Comparison of ENCODE assay signal across 12 mouse cellular contexts in the genomic region with DNA sequence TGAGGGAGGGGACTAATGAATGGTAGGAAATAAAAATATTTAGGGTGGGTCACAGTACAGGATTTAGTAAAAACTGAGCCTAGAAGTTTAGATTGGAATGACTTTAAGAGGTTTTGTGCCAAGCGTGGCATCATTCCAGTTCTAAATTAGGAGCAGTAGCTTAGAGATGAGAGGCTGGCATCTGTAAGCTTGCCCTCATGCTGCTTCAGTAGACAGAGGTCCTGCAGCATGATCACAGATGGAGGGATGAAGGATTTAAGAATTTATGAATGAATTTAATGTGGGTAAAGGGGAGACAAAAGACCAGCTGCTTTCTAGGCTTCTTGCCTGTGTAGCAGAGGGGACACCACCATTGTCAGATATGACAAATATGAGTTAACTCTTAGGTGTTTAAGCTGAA. TPM values are rescaled to one million over a fixed set of nuclear protein-coding genes. Genes with fewer than 3 reads are reported as not detected.
DNase-seq lines count a peak whose midpoint lies in the region.
"Had no signal": no experiment of that assay in that cellular context is flagged by ENCODE, and none has a peak within 500 bp of the region (broad histone marks: within the 10 kb centered on the region; RNA-seq: fewer than 3 reads in every experiment).

No protein-coding gene starts in this region.

- intact Hi-C loops in heart, postnatal 25 days (cut with DNase I): no loop called here

- peak; percentile 56 to 58 for DNase-seq in heart, adult 18-20 months
- DNase-seq in heart, postnatal 25 days (ENCODE audit: low spot score): no peak
- DNase-seq in lung, postnatal 36 days: peak; percentile 34
- no peak for DNase-seq in lung, postnatal 14 days
- peak; percentile 41 for DNase-seq in cerebellum, adult 8-10 months
- no peak for DNase-seq in urinary bladder, postnatal 25 days (ENCODE audit: low spot score)
- no peak for DNase-seq in urinary bladder, postnatal 4 days (ENCODE audit: low spot score in 2 of 2)
- DNase-seq: kidney, adult 9 months; layer of hippocampus, postnatal 36 days; liver, embryonic 13.5 days; right cerebral cortex, postnatal 14 days had no signal

RNA-seq across cellular contexts. Expression of gene Stk38l, which starts 14.1 kb away (rescaled TPM):
- 10 to 100 TPM; 12.8 to 13.7 TPM for total RNA-seq in heart, adult 18-20 months (2021)
- total RNA-seq in heart, postnatal 25 days (2021): 10 to 100 TPM; 12.6 to 14.6 TPM

RNA-seq across cellular contexts. Expression of gene Arntl2, which starts 57.0 kb away (rescaled TPM):
- total RNA-seq in heart, adult 18-20 months (2021): 1 to 10 TPM in 1 of 2 experiments, under 1 TPM in 1; 0.50 to 1.3 TPM
- 1 to 10 TPM in 1 of 2 experiments, under 1 TPM in 1; 0.78 to 1.6 TPM for total RNA-seq in heart, postnatal 25 days (2021)
- total RNA-seq: megakaryocyte-erythroid progenitor cell, adult 5-6 weeks had no signal

Comparison
In these comparisons a context has a peak if more than half of its experiments do, and no peak if none do; other contexts are left out.
1. DNase-seq: peak in heart, adult 18-20 months (2 of 2), lung, postnatal 36 days (single experiment) and cerebellum, adult 8-10 months (single experiment); none in heart, postnatal 25 days (single experiment), lung, postnatal 14 days (single experiment), urinary bladder, postnatal 25 days (single experiment) and urinary bladder, postnatal 4 days (0 of 2).